Mouse (Mus musculus): ENCODE results near the gene Naaa. TPM values are rescaled to one million over a fixed set of nuclear protein-coding genes. Genes with fewer than 3 reads are reported as not detected.

The Naaa gene
- total RNA-seq, 2 experiments from 2014 or later: 37.9 to 38.9 TPM

- DNase-seq (ENCODE audit: low spot score in 2 of 2): no peak
Observed at GRCm38 (mm10) chr5:92218915-92219793, 58.8 kb downstream of the Naaa start.

- no peak for DNase-seq (ENCODE audit: low spot score in 2 of 2)
Observed at GRCm38 (mm10) chr5:92215308-92215707, 62.7 kb downstream of the Naaa start, which contains the start of gene U90926. TSS of gene U90926 (minus strand) at chr5:92215408.

- no peak for DNase-seq (ENCODE audit: low spot score in 2 of 2)
Observed at GRCm38 (mm10) chr5:92212231-92212630, 65.7 kb downstream of the Naaa start.

DNA sequence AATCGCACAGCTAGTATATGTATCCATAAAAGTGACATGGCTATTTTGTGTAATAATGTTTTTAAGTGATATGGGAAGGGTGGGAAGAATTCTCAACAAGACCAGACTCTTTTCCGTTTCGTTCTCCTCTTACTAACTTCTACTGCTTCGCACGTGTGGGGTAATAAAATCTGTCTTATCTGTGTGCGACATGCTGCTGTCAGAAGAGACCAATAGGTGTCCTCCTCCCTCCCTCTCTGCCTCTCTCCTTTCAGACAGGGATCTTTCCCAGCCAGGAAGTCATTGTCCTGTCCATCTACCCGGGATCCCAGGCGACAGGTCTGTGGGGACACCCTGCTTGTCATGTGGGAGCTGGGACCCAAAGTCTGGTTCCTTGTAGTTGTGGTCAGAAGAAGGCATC is 67.8 kb downstream of the Naaa start:
- DNase-seq (ENCODE audit: low spot score in 2 of 2): no peak

Other genes starting within 250 kb of the Naaa start
- 10 to 100 TPM; 36.4 to 37.4 TPM for gene Cdkl2, start 234.3 kb downstream of the Naaa start, total RNA-seq (2021)
- gene G3bp2, start 194.5 kb downstream of the Naaa start, total RNA-seq (2021): 100 to 1,000 TPM; 245 to 252 TPM
- 10 to 100 TPM; 77.8 to 80.2 TPM for gene Uso1, start 140.2 kb downstream of the Naaa start, total RNA-seq (2021)
- gene U90926, start 62.8 kb downstream of the Naaa start, total RNA-seq (2021): not detected
- under 1 TPM; 0.46 to 0.91 TPM for gene Ppef2, start 21.9 kb downstream of the Naaa start, total RNA-seq (2021)
- gene Sdad1, start 32.3 kb upstream of the Naaa start, total RNA-seq (2021): 10 to 100 TPM; 18.5 to 19.1 TPM
- gene Cxcl9, start 49.9 kb upstream of the Naaa start, total RNA-seq (2021): not detected
- 1 to 10 TPM; 2.3 to 5.6 TPM for gene Art3, start 53.7 kb upstream of the Naaa start, total RNA-seq (2021)
- under 1 TPM; 0.72 to 0.87 TPM for gene Cxcl10, start 70.7 kb upstream of the Naaa start, total RNA-seq (2021)
- 10 to 100 TPM; 26.7 to 27.1 TPM for gene Nup54, start 157.0 kb upstream of the Naaa start, total RNA-seq (2021)
- 10 to 100 TPM; 91.4 to 94.1 TPM for gene Scarb2, start 228.7 kb upstream of the Naaa start, total RNA-seq (2021)